Mouse (Mus musculus): ENCODE results near the gene Slc25a47.

DNA sequence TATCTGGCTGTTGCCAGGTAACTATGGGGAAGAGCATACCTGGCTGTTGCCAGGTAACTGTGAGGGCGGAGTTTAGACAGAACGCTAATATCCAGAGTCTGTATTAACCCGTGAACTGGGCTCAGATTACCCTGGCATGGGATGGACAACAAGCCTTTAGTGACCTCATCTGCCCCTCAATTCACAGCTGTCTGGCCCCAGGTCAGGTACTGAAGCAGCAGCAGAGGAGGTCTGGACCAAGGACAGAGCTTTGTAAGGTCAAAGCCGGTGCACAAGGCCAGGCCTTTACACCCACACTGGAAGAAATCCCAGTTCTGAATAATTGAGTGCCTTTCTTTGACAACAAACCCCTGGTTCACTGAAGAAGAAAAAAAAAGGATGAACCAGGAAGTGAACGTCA lies 6.2 kb upstream of the Slc25a47 start:
- no peak for TF ChIP-seq CTCF (IDR thresholded peaks at IDR 0.05; ENCODE audit: low read depth)
- TF ChIP-seq EP300 (IDR thresholded peaks at IDR 0.05; ENCODE audit: low read depth): no peak
